Mouse (Mus musculus) heart, adult 8-10 months (tissue): Measurements from ENCODE around the gene Kcnj14. TPM values are rescaled to one million over a fixed set of nuclear protein-coding genes. Genes with fewer than 3 reads are reported as not detected.

Source experiments
- DNase-seq: peaks from one replicate; pipeline ENCODE4 v3.0.0; 2022; ENCODE audit warnings: low spot score
- total RNA-seq, 4 experiments: library from RNA; stranded (reverse); gene quantifications; 2 replicates each; pipeline ENCODE4 v1.2.4; 2022

Kcnj14 gene
- total RNA-seq, 4 experiments from 2014 or later = 0.87 to 6.1 (median 3.1) TPM

DNA sequence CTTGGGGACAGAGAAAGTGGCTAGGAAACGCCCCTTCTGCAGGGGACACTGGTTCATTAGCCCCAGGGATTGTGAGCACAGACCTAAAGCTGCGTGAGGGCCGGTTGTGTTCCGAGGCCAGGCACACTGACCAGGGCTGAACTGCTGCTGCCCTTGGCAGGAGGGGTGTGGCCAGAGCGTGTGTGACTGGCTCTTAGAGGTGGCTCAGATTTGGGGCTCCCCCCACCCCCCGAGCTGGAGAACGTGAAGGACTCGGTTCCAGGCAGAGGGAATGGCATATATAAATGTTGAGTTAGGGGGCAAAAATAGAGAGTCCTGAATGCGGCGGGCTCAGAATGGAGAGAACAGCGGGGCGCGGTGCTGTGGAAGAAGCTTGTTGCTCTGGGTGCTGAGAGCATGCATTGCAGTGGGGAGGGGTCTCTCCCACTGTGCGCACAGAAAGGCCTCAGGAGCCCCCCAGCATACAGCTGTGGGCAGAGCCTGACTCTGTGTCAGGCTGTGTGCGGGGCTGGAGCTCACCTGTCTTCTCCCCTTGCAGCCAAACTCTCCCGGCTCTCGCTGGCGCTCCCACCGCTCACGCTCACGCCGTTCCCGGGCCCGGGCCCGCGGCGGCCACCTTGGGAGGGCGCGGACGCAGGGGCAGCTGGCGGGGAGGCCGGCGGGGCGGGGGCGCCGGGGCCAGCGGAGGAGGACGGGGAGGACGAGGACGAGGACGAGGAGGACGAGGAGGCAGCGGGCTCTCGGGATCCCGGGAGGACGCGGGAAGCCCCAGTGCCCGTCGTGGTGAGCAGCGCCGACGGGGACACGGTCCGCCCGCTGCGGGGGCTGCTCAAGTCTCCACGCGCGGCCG, 26.7 kb downstream of the Kcnj14 start:
- no peak for DNase-seq

DNA sequence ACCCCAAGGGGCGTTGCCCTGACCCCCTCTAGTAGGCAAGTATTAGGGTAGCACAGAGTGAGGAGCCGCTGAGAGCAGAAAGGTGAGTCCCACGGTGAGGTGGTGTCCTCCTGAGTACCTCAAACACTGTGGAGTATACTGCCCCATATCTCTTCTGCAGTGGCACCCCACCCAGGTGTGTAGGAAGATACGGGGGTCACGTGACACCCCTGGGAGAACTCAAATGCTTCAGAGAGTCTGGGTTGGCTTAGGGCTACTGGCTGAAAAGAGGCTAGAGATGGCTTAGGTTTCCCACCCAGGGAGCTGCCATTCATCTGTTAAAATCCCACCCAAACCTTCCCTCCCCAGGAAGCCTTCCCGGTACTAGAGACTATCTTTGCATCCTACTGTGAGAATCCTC, 27.6 kb downstream of the Kcnj14 start:
- DNase-seq = no peak

DNA sequence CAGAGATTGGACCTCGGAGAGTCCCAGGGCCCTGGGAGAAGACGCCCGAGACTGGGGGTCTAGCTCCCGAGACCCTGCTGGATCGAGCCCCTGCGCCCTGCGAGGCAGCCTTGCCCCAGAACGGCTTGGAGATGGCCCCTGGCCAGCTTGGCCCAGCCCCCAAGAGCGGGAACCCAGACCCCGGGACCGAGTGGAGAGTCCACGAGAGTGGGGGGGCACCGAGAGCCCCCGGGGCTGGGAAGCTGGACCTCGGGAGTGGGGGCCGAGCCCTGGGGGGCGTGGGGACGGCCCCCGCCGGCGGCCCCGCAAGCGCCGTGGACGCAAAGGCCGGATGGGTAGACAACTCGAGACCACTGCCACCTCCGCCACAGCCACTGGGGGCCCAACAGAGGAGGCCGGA, 29.6 kb downstream of the Kcnj14 start:
- no peak for DNase-seq

DNA sequence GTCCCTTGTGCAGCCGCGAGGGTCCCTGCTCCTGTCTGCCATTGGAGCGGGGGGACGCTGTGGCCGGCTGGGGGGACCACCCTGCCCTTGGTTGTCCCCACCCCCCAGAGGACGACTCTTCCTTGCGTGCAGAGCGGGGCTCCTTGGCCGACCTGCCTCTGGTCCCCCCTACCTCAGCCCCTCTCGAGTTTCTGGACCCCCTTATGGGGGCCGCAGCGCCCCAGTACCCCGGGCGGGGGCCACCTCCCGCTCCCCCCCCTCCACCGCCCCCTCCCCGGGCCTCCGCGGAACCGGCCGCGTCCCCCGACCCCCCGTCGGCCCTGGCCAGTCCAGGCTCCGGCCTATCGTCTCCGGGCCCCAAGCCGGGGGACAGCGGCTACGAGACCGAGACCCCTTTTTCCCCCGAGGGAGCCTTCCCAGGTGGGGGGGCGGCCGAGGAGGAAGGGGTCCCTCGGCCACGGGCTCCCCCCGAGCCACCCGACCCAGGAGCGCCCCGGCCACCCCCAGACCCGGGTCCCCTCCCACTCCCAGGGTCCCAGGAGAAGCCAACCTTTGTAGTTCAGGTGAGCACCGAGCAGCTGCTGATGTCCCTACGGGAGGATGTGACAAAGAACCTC, 30.5 kb downstream of the Kcnj14 start:
- DNase-seq = no peak

DNA sequence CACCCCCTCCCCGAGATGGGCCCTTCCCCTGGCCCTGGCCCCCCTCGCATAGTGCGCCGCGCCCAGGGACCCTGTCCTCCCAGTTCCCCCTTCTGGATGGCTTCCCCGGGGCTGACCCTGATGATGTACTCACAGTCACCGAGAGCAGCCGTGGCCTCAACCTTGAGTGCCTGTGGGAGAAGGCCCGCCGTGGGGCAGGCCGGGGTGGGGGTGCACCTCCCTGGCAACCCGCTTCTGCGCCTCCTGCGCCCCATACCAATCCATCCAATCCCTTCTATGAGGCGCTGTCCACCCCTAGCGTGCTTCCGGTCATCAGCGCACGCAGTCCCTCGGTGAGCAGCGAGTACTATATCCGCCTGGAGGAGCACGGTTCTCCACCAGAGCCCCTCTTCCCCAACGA, 31.3 kb downstream of the Kcnj14 start:
- no peak for DNase-seq

DNA sequence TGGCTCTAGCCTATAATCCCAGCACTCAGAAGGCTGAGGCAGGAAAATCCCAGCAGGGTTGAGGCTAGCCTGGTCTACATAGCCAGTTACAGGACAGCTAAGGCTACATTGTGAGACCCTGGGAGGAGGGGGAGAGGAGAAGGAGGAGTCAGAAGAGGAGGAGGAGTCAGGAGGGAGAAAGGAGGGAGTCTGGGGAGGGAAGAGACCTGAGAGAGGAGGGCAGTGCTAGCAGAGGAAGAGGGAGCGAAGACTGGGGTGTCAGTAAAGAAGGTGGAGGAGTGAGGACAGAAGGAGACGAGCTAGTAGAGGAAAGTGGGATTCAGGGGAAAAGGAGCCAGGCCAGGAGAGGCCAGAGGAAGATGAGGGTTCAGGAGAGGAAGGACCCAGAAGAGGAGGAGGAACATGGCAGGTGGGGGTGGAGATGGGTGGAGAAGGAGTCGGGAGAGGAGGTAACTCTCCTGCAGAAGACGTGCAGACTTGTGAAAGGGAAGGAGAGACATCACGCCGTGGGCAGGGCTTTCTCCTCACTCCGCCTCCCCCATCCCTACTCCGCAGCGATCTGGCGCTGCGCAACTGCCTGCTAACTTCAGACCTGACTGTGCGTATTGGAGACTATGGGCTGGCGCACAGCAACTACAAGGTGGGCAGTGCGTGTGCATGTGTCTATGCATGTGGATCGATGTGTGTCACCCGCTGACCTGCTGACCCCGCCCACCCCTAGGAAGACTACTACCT, 32.7 kb downstream of the Kcnj14 start:
- no peak for DNase-seq

DNA sequence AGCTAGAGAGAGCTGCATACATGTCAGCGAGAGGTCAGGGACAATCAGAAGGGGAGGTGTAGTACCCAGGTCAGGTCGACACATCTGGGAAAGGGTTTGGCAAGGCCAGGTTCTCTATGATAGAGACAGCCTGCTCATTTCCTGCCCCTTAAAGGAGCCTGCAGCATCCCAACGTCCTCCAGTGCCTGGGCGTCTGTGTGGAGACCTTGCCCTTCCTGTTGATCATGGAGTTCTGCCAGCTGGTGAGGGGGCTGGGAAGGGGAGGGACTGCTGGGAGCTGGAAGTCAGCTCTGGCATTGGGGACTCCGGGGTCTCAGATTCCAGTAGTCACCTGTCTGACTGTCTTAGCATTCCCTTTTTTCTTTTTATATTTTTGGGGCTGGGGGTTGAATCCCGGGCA, 33.9 kb downstream of the Kcnj14 start:
- no peak for DNase-seq

DNA sequence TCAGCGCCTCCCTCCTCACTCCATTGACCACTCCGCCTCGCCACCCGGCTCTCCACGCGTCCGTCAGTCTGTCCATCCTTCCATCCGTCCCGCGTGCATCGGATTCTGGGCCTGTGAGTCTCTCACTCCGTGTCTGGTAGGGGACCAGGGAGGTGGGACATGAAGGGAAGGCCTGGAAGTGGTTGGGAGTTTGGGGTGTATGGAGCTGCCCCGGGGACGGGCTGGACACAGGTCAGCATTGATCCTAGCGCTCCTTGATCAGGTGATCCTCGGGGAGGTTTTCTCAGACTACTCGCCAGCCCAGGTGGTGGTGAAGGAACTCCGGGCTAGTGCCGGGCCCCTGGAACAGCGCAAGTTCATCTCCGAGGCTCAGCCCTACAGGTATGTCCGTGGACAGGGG, 36.9 kb downstream of the Kcnj14 start:
- no peak for DNase-seq

DNA sequence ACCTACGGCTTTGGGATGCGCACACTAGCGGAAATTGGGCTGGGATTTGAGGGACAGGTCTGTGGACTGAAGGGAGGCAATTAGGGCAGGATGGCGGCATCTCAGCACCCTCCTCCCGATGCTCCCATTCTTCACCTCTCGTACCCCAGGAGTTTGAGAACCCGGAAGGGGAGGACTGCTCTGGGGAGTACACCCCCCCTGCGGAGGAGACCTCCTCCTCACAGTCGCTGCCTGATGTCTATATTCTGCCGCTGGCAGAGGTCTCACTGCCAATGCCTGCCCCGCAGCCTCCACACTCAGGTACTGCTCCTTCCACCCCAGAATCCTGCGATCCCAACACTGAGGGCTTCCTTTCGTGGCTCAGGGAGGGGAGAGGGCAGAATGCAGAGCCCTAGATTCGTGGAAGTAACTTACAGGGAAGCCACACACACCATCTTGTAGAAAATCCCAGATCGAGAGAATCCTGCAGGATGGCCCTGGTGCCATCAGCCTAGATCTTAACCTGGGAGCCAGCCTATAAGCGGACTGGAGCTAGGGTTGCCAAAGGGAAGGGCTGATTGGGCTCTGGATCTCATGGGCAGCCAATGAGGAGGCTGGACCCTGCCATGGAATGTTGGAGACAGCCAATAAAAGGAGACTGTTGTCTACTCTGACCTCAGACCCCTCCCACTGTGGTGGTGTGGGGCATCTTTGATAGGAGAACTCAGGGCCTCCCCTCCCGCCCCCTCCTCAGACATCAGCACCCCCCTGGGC, 37.7 kb downstream of the Kcnj14 start:
- DNase-seq = no peak

DNA sequence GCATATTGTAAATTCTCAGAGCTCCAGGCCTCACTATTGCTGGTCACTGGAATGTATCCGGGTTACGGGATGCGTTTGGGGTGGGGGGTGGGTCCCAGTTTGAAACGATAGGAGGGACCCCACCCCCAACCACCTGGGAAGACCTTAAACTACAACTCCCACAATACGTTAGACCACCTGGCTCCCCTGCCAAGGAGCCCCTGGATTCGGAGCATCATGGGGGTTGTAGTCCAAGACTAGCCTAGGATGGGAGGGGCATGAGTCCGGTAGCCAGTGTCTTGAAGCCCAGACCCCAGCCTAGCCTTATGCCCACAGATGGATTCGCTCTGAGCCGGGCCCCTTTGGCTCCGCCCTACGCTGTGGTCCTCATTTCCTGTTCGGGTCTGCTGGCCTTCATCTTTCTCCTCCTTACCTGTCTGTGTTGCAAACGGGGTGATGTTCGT, 38.4 kb downstream of the Kcnj14 start:
- DNase-seq = no peak

DNA sequence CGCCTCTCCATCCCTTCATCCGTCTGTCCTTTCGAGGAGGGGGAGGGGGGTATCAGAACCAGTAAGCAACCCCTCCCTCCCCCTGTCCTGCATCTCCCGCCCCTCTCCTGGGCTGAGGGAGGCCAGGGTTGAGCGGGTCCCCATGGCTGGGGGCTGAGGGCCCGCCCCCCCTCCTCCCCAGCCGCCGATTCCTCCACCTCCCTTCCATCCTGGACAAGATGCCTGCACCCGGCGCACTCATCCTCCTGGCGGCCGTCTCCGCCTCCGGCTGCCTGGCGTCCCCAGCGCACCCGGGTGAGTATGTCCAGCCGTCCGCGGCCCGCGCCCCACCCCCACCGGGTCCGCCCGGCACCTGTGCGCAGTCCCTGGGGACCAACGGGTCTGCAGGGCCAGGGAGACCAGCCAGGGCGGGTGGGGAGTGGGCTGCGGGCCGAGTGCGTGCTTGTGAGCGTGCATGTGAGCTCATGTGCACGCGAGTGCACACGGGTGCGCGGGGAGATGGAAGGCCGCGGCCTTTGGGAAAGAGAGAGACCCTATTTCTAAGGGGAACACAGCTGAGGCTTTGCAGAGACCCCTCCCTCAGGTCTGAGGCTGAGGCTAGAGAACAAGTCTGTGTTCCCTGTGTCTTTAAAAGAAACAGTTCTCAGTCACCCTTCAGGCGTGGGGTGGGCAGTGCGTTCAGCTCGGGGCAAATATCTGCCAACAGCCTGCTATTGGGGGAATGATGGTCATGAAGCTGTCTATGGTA, 39.0 kb downstream of the Kcnj14 start:
- no peak for DNase-seq

DNA sequence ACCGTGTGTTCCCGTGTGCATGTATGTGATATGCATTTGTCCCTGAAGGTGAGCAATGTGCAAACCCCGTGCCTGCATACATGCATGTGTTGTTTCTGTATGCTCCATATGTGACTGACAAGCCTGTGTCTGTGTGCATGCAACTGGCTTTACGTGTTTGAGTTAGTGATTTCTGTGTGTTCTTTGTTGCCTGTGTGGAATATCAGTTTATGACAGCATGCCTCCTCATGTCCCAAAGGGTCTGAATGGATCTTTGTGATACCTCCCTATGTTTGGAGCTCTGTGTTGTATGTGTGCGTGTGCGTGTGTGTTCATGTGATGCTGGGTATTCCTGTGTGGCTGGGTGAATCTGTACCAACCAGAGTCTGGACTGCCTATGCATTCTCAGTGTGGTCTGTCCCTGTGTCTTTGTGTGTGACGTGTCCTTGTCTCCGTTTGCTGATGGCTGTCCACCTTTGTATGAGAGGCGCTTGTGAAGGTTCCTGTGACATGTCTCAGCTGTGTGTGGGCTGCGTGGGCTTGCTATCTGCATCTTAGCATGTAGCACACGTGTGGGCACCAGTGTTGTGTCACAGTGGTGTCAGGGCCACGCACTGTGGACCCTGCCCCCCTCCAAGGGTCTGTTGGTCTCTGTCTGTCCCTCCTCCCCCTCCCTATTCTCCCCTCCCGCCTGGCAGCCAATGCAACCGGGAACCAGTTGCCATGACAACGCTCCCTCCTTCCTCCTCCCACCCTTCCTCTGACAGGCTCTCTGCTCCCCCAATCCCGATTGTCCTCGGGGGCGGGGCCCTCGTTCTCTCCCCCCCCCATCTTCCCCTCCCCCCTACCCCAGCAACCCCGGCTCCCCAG, 39.8 kb downstream of the Kcnj14 start, which contains the start of gene Sult2b1:
Sult2b1 (minus strand) TSS at position 146 of the 849 bp plus-strand sequence.
- no peak for DNase-seq

DNA sequence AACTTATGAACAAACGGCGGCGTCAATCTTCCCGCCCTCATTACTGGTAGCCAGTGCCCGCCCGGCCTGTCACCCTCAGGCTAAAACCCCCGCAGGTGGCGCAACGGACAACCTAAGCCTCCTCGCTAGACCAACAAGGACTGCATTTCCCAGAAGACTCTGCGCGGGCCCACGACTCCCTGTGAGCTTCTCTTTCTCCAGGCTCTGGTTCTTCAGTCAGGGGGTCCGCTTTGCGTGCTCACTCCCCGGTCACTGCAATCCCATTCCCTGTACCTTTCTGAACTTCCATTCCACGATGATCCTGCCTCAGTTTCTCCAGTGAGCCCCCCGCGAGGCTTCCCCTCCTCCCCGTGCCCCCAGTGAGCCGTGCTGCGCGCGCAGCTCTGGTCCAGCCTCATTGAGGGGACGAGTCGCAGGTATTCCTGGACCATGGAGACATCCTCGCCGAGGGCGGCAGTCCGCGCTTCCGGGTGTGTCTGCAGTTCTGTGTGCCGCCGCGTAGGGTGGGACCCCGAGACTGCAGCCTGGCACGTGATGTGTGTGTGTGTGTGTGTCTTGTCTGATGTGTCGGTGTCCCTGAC, 41.0 kb downstream of the Kcnj14 start, which contains the start of gene Lmtk3:
Lmtk3 (plus strand) TSS at position 228 of the 581 bp plus-strand sequence.
- no peak for DNase-seq

DNA sequence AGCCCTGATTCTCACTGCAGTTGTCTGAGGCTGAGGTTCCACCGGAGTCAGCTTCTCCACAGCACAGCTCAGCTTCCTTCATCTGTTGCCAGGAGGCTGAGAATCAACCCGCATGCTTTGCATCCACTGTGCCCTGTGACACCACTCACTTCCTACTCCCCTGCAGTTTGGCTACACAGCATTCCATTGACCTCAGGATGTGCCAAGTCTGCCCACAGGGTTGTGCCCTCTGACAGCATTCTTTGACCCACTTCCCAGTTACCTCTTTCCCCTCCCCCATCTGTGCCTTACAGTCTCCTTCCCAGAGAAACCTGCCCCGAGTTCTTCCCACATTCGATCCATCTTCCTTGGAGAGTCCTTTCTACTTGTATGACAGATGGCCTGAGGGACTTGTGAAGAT, 42.3 kb downstream of the Kcnj14 start:
- no peak for DNase-seq

DNA sequence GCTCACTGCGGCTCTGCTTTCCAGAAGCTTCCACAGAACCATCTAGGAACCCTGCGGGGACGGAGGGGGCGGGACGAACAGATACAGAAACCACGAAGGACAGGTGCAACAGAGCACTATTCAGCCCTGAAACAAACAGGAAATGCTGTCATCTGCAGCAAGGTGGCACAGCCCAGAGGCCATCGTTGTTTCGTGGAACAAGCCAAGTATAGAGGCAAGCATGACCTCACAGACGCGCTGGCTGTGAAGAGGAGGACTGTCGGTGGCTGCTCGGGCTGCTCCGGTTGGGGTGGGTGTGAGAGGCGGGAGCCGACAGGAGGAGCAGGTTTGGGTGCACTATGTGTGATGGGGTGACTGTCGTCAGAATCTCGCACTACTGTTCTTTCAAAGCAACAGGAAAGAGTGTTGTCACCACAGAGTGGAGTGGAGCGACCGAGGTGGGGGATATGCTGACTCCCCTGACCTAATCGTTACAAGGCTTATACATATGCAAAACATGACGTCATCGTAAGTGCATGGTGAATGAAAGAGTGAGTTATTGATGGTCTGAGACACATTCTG, 45.4 kb downstream of the Kcnj14 start:
- no peak for DNase-seq

DNA sequence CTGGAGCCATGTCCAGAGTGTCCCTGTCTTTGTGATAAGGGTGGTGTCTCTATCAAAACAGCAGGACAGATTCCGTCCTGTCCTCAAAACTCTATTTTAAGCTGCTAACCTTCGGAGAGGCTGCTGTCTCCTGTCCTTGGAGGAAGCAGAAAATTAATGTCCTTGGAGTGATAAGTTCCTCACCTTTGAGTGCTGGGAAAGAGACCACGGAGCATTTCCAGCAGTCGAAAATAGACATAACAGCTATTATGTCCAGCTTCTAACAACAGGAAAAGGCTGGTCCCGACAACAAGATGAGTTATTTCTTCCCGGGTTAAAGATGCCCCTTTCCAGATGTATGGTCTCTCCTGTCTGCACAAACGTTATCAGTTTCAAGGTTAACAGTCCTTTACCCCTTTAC, 49.3 kb downstream of the Kcnj14 start:
- no peak for DNase-seq

DNA sequence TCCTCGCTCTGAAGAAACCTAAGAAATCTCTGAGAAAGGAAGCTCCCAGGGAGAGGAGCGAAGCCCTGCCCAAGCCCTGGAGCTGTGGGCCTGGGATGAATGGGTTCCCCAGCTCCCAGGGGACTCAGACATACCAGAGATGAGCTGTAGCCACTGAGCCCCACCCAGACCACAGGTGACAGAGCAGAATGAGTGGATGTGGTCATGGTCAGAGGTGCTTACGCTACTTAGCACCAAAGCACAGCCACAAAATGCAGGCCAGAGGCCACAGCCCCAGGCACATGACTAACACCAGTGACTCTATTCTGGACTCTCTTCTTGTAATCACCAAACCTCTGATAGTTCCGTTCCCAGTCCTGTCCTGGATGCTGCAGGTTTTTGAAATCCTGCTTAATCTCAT, 53.5 kb downstream of the Kcnj14 start:
- no peak for DNase-seq

DNA sequence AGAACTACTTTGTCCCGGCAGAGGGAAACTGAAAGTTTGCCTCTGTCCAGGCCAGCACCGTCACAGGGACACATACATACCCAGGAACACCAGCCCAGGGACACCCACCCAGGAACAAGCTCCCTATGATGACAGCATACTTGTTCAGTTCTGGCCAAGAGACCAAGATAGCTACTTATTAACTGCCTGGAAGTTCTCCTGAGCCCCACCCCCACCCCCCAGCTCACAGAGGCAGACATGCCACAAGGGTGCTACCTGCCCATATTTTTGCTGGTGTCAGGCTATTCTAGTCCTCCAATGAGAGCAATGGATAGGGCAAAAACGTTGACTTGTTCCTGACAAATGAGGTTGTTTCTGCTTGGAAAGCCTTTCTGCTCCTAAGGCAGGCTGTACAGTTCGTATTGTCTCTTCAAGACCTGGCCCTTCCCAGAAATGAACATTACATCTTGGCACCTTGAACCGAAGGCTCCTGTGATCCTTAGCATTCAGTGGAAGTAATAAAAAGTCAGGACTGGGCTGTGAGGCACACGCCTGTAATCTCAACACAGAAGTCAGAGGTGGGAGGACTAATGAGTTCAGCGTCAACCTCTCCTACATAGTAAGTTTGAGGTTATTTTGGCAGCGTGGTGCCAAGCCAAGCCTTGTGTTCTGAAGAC, 54.0 kb downstream of the Kcnj14 start:
- no peak for DNase-seq

DNA sequence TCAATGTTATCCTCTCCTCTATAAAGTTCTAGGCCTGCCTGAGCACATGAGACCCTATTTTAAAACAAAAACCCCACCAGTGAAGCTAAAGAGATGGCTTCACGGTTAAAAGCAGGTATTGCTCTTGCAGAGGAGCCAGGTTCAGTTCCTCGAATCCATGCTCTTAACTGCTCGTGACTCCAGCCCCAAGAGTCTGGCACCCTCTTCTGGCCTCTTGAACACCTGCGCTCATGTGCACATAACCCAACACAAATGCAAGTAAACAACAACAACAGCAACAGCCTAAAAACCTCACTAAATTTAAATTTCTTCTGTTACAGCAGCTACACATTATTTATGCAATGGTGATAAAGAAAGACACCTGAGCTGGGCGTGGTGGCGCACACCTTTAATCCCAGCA, 57.1 kb downstream of the Kcnj14 start:
- DNase-seq = no peak
